Mouse (Mus musculus): ENCODE measurements around the gene Rgl1.
A peak's percentile ranks its signal among the peaks of the same experiment; 100 is the strongest.

DNA sequence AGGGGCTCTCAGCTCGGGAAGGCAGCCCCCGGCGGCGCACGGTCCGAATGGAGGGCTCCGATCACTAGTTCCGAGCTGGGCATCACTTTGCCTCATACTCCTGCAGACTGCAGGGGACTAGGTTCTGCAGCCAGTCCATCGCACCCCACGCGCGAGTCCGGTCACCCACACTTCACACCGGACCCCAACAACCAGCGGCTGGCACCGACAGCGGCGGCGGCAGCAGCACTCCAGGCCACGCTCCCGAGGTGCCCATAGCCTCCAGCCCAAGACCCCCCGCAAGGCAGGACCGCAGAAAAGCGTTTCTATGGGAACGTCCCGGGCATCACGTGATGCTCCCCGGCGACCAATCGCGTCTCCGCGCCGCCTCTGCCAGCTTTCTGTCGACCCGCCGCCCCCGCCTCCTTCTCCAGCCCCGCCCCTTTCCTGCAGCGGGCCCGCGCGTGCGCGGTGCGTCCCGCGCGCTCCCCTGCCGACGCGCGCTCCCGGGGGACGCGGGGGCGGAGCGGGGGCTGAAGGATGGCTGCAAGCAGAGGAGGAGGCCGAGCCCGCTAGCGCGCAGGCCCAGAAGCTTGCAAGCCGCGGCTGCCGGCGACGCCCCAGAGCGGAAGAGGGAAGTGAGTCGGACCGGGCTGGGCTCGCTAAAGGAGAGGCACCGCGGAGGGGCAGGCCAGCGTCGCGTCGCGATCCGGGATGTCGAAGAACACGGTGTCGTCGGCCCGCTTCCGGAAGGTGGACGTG is at the start of gene Rgl1, which contains the start of gene Arpc5:
- TF ChIP-seq CTCF (conservative IDR thresholded peaks at IDR 0.05; ENCODE audit: insufficient read depth, insufficient read length, low read depth, low read length) (no peak), POLR2A (IDR thresholded peaks at IDR 0.05; ENCODE audit: low read depth, low read length) (peak; percentile 95)
